Mouse (Mus musculus) heart, embryonic 10.5 days (tissue): ENCODE results near the gene D5Ertd579e. TPM values are rescaled to one million over a fixed set of nuclear protein-coding genes. Genes with fewer than 3 reads are reported as not detected.

Experiments used
- DNase-seq: peaks from one replicate; pipeline ENCODE4 v3.0.0-alpha.2; 2017; ENCODE audit warnings: low spot score
- H3K27ac ChIP-seq: fragments of 300-500 bp; sonication (generic); 2 replicates; pipeline ENCODE4 v1.5.1; 2016; ENCODE audit warnings: mild to moderate bottlenecking
- H3K27me3 ChIP-seq: fragments of 300-500 bp; sonication (generic); 2 replicates; pipeline ENCODE4 v1.6.1; 2016; ENCODE audit warnings: mild to moderate bottlenecking; ENCODE audit not compliant: poor library complexity, insufficient read depth, severe bottlenecking
- H3K36me3 ChIP-seq: fragments of 300-500 bp; sonication (generic); 2 replicates; pipeline ENCODE4 v1.6.1; 2016; ENCODE audit warnings: mild to moderate bottlenecking, moderate library complexity
- H3K4me1 ChIP-seq: fragments of 300-500 bp; sonication (generic); 2 replicates; pipeline ENCODE4 v1.6.1; 2016; ENCODE audit warnings: mild to moderate bottlenecking
- H3K4me3 ChIP-seq: fragments of 300-500 bp; sonication (generic); 2 replicates; pipeline ENCODE4 v1.5.1; 2016; ENCODE audit warnings: mild to moderate bottlenecking, moderate library complexity
- H3K9me3 ChIP-seq: fragments of 300-500 bp; sonication (generic); 2 replicates; pipeline ENCODE4 v1.6.1; 2016; ENCODE audit warnings: mild to moderate bottlenecking, moderate library complexity
- WGBS: fragments of 180-500 bp; shearing (Covaris S2); methylation state at CpG from one replicate; pipeline ENCODE4 v1.1.7; 2016; 5-methylcytosine and 5-hydroxymethylcytosine counted together
- polyA plus RNA-seq: library from polyadenylated mRNA; unstranded; fragments of >200 nt; fragmentation: Nextera tagmentation; extraction: Ambion mirVana; gene quantifications from 2 replicates; pipeline ENCODE4 v1.2.1, GENCODE M21; 2016

D5Ertd579e gene
- polyA plus RNA-seq, 1 experiment from 2014 or later, result 25.5 TPM

DNA sequence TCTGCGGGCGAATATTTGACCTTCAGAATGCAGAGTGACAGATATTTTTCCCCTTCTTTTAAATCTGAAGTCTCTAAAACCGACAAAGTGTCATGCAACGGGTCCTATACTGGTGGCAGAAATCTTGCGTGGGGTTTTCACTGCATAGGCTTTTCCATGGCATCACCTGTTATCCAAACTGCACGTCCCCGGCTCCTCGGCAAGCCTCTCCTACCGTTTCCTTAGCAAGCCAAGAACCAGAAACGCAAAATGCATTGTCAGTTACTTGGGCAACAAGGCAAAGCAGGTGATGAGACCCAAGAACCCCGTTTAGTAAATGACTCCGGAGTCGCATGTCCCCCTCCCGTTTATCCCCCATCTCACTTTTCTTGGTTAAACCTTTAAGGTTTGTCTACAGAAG is 819 bp downstream of the D5Ertd579e start:
- Histone ChIP-seq H3K4me1 (peaks cover 46% of the 10 kb centered on the region), H3K27me3 (no peaks in the 10 kb centered on the region), H3K36me3 (0 out of 2 replicates have a peak, but pooled peaks cover 4% of the 10 kb centered on the region), H3K27ac (peak overlapping the region; percentile 98), H3K9me3 (no peaks in the 10 kb centered on the region), H3K4me3 (peak overlapping the region; percentile 82)
- DNase-seq, result no peak
- 8% methylated on average over 14 of the region's 14 CpGs for WGBS

DNA sequence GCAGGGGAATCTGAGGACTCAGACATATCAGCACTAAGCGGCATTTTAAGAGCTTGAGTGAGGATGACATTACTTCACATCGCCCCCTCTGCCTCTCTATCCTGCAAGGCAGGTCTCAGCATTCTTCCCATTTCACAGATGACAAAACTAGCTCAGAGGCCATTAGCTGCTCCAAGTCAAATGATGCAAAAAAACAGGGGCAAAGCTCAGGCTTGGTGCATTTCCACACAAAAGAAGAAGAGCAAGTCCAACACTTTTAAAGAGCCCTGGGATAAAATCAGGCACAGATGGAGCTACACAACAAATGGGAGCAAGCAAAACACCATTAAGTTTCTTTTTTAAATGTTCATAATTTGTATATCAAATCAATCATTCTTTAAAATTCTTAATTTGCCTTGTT is 2.2 kb downstream of the D5Ertd579e start:
- Histone ChIP-seq H3K36me3 (0 out of 2 replicates have a peak, but pooled peaks cover 4% of the 10 kb centered on the region), H3K4me3 (peak overlapping the region; percentile 3; the same call in 1 of the 2 replicates), H3K4me1 (peaks cover 32% of the 10 kb centered on the region), H3K27me3 (no peaks in the 10 kb centered on the region), H3K27ac (no peak overlapping the region), H3K9me3 (no peaks in the 10 kb centered on the region)
- no peak for DNase-seq
- WGBS, result 62% methylated on average over 2 of the region's 2 CpGs

DNA sequence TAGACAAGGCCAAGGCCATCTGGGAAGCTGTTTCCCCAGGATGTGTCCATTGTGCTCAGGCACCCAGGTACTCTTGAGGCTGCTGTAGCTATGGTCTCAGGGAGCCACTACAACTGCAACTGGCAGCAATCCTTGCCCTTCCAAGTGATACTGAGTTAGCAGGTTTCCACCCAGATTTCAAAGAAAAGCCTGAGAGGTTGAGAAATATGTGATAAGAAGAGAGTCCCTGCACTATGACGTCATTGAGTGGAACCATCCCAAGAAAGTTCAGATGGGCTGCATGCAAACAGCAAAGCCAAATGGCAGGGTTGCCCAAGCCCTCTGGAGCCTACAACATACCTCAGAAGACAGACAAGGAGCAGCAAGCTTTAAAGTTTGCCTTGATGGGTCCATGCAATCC is 4.4 kb downstream of the D5Ertd579e start:
- Histone ChIP-seq H3K9me3 (no peaks in the 10 kb centered on the region), H3K4me1 (peaks cover 24% of the 10 kb centered on the region), H3K4me3 (no peak overlapping the region), H3K36me3 (peaks cover 16% of the 10 kb centered on the region), H3K27ac (no peak overlapping the region), H3K27me3 (no peaks in the 10 kb centered on the region)
- DNase-seq, result no peak
- WGBS, result 44% methylated on average over 1 of the region's 1 CpGs

DNA sequence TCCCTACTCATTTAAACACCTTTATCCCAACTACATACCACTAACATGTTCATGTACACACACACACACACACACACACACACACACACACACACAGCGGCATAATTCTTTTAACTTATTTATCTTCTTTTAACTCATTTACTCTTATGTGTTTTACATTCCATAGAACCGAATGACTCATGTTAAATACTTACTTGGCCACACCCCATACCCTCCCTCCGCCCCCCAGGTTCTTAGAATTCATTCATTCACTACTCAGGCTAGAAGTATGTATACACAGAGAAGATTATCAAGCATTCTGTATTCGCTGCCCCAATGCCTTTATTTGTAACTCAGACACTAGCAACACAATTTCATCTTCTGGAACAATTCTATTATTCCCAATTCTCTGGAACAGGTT is 10.7 kb downstream of the D5Ertd579e start:
- DNase-seq, result no peak
- H3K4me1 ChIP-seq, result 0 out of 2 replicates have a peak, but pooled peaks cover 4% of the 10 kb centered on the region
- H3K4me3 ChIP-seq, result no peak overlapping the region
- 91% methylated on average over 4 of the region's 4 CpGs for WGBS
- no peaks in the 10 kb centered on the region for H3K27me3 ChIP-seq
- H3K36me3 ChIP-seq, result peaks cover 15% of the 10 kb centered on the region
- H3K27ac ChIP-seq, result no peak overlapping the region
- H3K9me3 ChIP-seq, result no peaks in the 10 kb centered on the region

DNA sequence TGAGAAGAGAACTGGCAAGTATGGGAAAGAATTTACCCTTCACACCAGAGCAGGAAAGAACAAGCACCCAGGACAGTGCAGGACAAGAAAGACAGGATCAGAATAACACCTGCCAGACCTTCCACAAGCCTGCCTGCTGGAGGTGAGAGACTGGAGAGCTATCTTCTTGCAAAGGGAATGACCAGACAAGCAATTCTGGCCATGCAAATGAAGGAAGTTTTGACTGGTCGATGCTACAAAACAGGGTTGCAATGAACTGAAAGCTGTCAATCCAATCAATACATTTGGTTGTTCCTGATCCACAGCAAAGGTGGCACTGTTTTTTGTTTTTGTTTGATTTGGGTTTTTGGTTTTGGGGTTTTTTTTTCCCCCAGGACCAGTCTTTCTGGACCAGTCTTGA is 12.2 kb downstream of the D5Ertd579e start:
- Histone ChIP-seq H3K9me3 (no peaks in the 10 kb centered on the region), H3K4me1 (peaks cover 18% of the 10 kb centered on the region), H3K27ac (no peak overlapping the region), H3K36me3 (peaks cover 15% of the 10 kb centered on the region), H3K4me3 (no peak overlapping the region), H3K27me3 (no peaks in the 10 kb centered on the region)
- DNase-seq, result no peak
- WGBS, result 80% methylated on average over 1 of the region's 1 CpGs

DNA sequence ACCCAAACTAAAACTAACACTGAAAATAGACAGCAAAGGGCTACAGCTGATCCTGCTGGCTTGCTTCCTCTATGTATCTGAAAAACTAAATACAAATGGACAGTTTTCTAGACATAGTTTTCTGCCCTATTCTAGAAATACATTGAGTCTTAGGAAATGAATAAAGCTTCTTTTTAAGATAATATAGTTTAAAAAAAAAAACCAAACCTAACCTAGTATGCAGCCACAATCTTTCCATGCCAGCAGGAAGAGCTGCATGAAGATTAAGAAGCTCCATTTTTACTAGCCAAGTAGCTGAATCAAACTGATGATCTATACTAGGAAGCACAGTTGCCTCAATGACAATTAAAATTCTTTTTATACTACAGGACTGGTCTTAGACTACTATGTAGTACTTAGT is 14.6 kb downstream of the D5Ertd579e start:
- H3K27ac ChIP-seq, result no peak overlapping the region
- H3K27me3 ChIP-seq, result no peaks in the 10 kb centered on the region
- H3K9me3 ChIP-seq, result no peaks in the 10 kb centered on the region
- DNase-seq, result no peak
- H3K36me3 ChIP-seq, result peaks cover 1% of the 10 kb centered on the region; the same call in 1 of the 2 replicates
- no peak overlapping the region for H3K4me3 ChIP-seq
- peaks cover 24% of the 10 kb centered on the region for H3K4me1 ChIP-seq

DNA sequence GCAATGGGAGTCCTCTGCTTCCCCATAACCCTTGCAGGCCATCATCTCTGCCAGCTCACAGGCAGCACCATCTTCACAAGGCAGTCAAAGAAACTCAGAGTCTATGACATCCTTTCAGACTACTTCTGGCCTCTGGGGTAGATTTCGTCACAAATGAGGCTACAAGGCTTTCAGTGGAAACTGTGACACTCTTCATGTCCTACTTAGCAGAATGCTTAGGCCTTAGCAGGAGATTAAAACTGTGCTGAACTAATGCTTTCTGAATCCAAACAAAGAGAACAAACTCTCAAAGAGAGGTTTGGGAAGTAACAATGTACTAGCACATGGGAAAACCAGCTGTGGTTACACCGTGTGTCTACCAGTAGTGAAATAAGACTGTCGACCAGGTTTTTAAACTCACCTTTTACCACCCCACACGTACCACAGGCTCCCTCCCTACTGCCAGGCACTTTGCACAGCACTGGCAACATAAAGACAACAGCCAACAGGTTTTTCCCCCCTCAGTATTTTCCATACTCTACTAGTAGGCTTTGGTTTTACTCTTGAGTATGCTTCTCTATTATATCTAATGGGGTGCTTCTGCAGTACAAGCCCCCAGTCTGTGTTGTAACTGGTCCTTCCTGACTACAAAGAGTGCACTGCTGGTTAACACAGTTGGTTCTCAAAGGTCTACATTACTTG is 15.8 kb downstream of the D5Ertd579e start:
- Histone ChIP-seq H3K36me3 (no peaks in the 10 kb centered on the region), H3K4me3 (no peak overlapping the region), H3K27me3 (no peaks in the 10 kb centered on the region), H3K4me1 (peaks cover 30% of the 10 kb centered on the region), H3K9me3 (no peaks in the 10 kb centered on the region), H3K27ac (no peak overlapping the region)
- DNase-seq, result no peak
- 70% methylated on average over 4 of the region's 4 CpGs for WGBS

DNA sequence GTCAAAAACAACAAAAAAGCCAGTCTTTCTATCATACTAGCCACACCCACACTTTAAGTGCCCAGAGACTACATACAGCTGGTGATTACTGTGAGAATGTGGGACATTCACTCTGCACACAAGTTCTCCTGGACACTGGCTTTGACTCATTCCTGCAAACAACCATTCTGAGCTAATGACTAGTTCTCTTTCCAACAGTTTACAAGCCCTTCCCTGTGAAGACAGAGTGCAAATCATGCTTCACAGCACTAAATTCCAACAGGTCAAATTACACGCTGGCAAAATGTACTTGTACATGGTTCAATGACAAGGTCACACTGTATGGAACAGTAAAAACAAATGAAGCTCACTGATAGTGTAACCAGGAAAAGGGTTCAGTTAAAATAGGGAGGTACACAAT is 17.0 kb downstream of the D5Ertd579e start:
- Histone ChIP-seq H3K36me3 (no peaks in the 10 kb centered on the region), H3K9me3 (no peaks in the 10 kb centered on the region), H3K4me1 (peaks cover 36% of the 10 kb centered on the region), H3K4me3 (no peak overlapping the region), H3K27me3 (no peaks in the 10 kb centered on the region), H3K27ac (no peak overlapping the region)
- no peak for DNase-seq
- WGBS, result 60% methylated on average over 1 of the region's 1 CpGs

DNA sequence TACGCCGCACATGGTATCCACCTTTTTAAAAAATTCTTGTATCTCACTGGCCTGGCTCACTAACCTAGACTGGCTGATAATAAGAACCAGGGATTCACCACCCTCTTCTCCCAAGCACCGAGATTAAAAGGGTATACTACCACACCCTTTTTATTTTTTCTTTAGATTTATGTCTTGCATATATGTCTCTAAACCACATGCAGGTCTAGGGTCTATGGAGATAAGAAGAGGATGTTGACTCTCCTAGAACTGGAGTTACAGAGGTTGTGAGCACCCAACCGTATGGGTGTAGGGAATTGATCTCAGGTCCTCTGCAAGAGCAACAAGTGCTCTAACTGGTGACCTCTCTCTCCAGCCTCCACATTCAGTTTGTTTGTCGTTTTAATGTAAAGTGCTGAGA is 17.9 kb downstream of the D5Ertd579e start:
- 84% methylated on average over 5 of the region's 5 CpGs for WGBS
- peaks cover 36% of the 10 kb centered on the region for H3K4me1 ChIP-seq

DNA sequence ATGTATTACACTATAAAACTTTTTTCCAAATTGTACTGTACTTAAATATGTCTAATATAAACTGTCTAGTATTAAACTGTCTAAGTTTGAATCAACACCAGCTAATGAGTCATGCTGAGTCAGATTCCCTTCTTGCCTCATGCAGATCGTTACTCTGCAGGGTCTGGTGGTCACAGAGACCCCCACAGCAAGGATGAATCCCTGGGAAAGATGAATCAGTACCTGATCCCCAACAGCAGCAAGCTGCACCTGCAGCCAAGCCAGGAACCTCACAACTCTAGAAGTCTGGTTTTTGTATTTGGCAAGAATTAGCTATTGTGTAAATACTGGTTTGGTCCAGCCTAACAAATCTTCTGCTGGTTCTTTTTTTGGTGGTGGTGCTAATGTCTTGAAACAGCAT is 20.4 kb downstream of the D5Ertd579e start:
- WGBS, result 59% methylated on average over 1 of the region's 1 CpGs
- Histone ChIP-seq H3K4me1 (peaks cover 35% of the 10 kb centered on the region), H3K27me3 (no peaks in the 10 kb centered on the region), H3K36me3 (peaks cover 12% of the 10 kb centered on the region), H3K4me3 (no peak overlapping the region), H3K9me3 (no peaks in the 10 kb centered on the region), H3K27ac (no peak overlapping the region)
- no peak for DNase-seq

More for the DNA sequence above, 17.9 kb downstream of the D5Ertd579e start:
- H3K9me3 ChIP-seq, result no peaks in the 10 kb centered on the region
- H3K4me3 ChIP-seq, result no peak overlapping the region
- H3K36me3 ChIP-seq, result no peaks in the 10 kb centered on the region
- no peaks in the 10 kb centered on the region for H3K27me3 ChIP-seq
- no peak for DNase-seq
- H3K27ac ChIP-seq, result no peak overlapping the region

DNA sequence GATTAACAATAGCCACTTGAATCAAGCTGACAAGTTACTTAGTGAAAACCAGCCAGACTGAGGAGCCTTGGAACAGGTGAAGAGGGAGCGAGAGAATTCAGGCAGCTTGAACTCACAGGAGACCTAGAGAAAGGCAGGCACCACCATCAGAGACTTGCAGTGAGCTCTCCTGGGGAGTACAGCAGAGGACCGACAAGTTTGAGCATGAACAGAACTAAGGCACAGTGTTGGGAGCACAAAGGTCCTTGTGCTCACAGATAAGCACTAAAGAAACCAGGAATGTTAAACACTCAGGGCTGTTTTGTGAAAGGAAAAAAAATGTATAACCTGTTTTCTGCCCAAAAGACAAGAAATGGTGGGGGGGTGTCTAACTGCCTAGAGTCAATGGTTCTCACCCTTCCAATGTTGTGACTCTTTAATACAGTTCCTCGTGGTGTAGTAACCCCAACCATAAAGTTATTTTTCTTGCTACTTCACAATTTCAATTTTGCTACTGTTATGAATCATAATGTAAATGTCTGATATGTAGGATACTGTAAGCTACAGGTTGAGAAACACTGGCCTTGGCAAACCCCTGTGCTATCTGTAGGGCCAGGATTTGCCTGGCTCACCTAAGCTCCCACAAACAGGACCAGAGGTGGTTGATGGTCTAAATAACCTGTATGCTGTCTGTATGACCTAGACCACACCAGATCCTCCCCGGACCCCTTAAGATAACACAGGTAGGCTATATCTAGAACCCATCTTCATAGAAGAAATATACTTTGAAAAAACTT is 21.0 kb downstream of the D5Ertd579e start:
- DNase-seq, result no peak
- peaks cover 16% of the 10 kb centered on the region for H3K36me3 ChIP-seq
- 61% methylated on average over 4 of the region's 4 CpGs for WGBS
- H3K27ac ChIP-seq, result no peak overlapping the region
- peaks cover 29% of the 10 kb centered on the region for H3K4me1 ChIP-seq
- no peak overlapping the region for H3K4me3 ChIP-seq
- H3K27me3 ChIP-seq, result no peaks in the 10 kb centered on the region
- H3K9me3 ChIP-seq, result no peaks in the 10 kb centered on the region

DNA sequence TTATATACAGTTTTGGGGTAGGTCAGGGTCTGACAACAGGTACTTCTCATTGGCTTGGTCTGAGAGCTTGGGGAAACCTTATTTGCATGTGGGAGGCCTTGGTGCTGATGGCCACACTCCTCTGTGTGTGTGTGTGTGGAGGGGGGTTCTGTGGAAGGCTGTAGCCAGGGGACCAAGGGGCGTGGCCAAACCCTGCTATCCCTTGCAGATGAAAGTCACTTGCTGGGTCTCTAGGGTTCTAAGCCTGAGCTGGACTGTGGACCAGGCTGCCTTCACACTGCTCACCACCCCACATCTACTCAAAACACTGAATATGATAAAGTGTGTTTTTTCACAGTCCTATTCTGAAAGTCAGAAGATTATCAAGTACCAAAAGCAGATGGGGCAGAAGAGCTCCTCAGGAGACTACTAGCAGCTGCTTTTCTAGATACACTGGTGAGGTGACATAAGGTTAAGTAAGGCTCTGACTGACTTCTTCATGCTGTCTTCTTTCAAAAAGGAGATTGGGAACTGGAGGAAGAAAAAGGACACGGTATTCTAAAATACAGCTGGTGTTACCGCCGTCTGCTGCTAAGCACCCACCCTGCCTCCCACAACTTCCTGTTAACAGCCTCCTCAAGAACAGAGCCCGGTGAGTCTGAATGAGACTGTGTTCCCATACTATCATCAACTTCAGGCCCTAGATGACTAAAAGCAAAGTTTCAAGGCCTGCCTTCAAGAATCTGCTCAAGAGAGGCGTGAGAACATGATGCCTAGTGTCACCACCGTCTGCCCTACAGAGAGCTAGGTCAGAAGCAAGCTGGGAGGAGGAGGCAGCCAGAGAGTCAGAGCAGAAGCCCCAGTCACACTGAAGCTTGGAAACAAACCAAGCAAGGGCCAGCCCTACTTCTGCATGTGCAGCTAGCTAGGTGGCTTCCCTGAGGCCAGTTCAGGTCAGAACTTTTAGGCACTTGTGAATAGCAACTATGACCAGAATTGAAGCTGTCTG is 26.5 kb downstream of the D5Ertd579e start:
- DNase-seq, result no peak
- no peak overlapping the region; the same call in 1 of the 2 replicates for H3K27ac ChIP-seq
- peaks cover 47% of the 10 kb centered on the region for H3K36me3 ChIP-seq
- 68% methylated on average over 7 of the region's 7 CpGs for WGBS
- H3K4me3 ChIP-seq, result no peak overlapping the region
- H3K27me3 ChIP-seq, result no peaks in the 10 kb centered on the region
- no peaks in the 10 kb centered on the region; the same call in 1 of the 2 replicates for H3K4me1 ChIP-seq
- no peaks in the 10 kb centered on the region for H3K9me3 ChIP-seq
